Mouse (Mus musculus) C2C12 (cell line): ENCODE measurements around the gene Ttc4.

ENCODE experiments used
- CEBPB ChIP-seq: IDR thresholded peaks from one replicate; pipeline ENCODE4 v1.6.1; 2011; ENCODE audit warnings: low read depth, mild to moderate bottlenecking, control low read depth, moderate library complexity
- CTCF ChIP-seq: IDR thresholded peaks from one replicate; pipeline ENCODE4 v1.5.1; 2011; ENCODE audit not compliant: control insufficient read depth, insufficient read depth, insufficient read length
- MAX ChIP-seq: IDR thresholded peaks from one replicate; pipeline ENCODE4 v1.6.1; 2011; ENCODE audit warnings: mild to moderate bottlenecking, control low read depth
- MYOD1 ChIP-seq: IDR thresholded peaks from one replicate; pipeline ENCODE4 v1.6.1; 2011; ENCODE audit warnings: low read depth; ENCODE audit not compliant: control insufficient read depth, insufficient read length
- USF1 ChIP-seq: IDR thresholded peaks from one replicate; pipeline ENCODE4 v1.6.1; 2011; ENCODE audit warnings: low read depth, mild to moderate bottlenecking, control low read depth, moderate library complexity

GRCm38 (mm10) chr4:106643483-106644217, 35.1 kb downstream of the Ttc4 start:
- no peak for TF ChIP-seq CTCF
- no peak for TF ChIP-seq MAX
- TF ChIP-seq MYOD1, result no peak
- TF ChIP-seq USF1, result no peak
- TF ChIP-seq CEBPB, result no peak
